Mouse (Mus musculus): Measurements from ENCODE around the gene Gm45140.

Gm45140 gene

GRCm38 (mm10) chr6:87835695-87836094, at the start of gene Gm45140:
Gene Gm45140 (minus strand): TSS chr6:87835795.
- in situ Hi-C loops (cut with MboI; ENCODE audit: low sequenced_read_pairs), result no loop called here

DNA sequence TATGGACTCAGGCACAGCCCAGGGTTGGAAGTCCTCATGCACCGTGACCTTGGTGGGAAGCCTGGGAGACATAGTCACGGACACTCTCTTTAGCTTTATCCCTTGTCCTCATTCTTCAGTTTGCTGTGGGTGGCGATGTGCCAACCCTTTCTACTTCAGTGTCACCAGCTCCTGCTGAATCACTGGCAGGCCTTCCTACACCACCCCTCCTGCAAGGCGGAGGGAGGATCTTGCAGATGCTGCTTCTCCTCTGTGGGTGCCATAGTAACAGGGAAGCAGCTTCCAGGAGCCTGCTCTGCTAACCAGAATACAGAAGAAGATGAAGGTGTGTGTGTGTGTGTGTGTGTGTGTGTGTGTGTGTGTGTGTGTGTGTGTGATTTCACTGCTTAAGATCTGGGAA, 47.2 kb upstream of the Gm45140 start:
- in situ Hi-C loops (cut with MboI; ENCODE audit: low sequenced_read_pairs), result no loop called here

- in situ Hi-C loops (cut with MboI; ENCODE audit: low sequenced_read_pairs), result no loop called here
Measured at GRCm38 (mm10) chr6:87882221-87882620, 46.6 kb upstream of the Gm45140 start.

DNA sequence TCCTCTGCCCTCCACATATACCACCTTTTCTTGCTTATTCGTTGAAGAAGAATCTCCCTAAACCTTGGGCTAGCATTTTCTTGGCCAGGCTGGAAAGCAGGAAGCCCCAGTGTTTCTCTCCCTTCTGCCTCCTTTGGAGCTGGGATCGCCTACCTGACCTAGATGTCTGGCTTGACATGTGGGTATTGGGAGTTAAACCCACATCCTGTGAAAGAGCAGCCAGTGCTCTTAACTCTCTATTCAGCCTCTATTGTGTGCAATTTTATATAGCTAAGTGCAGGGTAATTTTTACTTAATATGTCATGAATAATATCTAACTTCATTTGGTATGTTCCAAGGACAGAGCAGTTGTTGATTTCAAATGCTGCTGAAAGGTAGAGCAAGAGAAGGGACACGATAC, 44.0 kb upstream of the Gm45140 start:
- in situ Hi-C loops (cut with MboI; ENCODE audit: low sequenced_read_pairs), result no loop called here

DNA sequence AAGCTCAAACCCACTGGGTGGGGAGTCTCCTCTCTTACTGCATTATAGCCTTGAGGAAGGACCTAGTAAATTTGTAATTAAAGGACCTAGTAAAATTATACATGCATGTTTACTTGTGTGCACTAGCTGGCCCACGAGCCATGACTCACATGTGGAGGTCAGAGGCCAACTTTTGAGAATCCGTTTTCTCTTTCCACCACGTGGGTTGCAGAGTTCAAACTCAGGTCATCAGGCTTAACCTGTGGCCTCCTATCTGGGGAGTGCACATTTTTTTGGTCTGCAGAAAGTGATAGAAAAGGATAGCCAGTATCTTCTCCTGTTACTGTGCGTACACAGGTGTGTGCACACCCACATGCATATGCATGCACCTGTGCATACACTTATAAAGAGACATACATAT, 43.4 kb upstream of the Gm45140 start:
- in situ Hi-C loops (cut with MboI; ENCODE audit: low sequenced_read_pairs), result no loop called here

- in situ Hi-C loops (cut with MboI; ENCODE audit: low sequenced_read_pairs), result no loop called here
Measured at GRCm38 (mm10) chr6:87876068-87876643, 40.6 kb upstream of the Gm45140 start.

GRCm38 (mm10) chr6:87875562-87875961, 40.0 kb upstream of the Gm45140 start:
- in situ Hi-C loops (cut with MboI; ENCODE audit: low sequenced_read_pairs), result no loop called here

DNA sequence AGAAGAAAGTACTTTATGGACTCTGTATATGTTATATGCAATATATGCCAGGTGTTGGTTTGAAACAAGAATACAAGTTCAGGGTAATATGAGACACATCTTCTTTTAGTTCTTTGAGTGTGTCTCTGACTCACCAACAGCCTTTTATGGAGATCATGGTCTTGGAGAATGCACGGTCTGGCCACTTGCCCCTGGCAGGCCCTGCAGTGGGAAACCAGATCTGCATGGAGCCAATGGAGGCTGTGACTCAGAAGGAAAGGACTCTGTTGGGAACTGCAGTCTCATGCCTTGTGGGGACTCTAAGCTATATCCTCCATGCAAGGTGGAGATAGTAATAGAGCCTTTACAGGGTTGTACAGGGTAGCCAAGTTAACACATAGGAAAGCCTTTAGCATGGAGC, 39.5 kb upstream of the Gm45140 start:
- in situ Hi-C loops (cut with MboI; ENCODE audit: low sequenced_read_pairs), result no loop called here

- in situ Hi-C loops (cut with MboI; ENCODE audit: low sequenced_read_pairs), result no loop called here
Measured at GRCm38 (mm10) chr6:87873963-87874362, 38.4 kb upstream of the Gm45140 start.

GRCm38 (mm10) chr6:87873104-87873503, 37.5 kb upstream of the Gm45140 start:
- in situ Hi-C loops (cut with MboI; ENCODE audit: low sequenced_read_pairs), result no loop called here

- in situ Hi-C loops (cut with MboI; ENCODE audit: low sequenced_read_pairs), result no loop called here
Measured at GRCm38 (mm10) chr6:87871240-87871639, 35.6 kb upstream of the Gm45140 start.

- in situ Hi-C loops (cut with MboI; ENCODE audit: low sequenced_read_pairs), result no loop called here
Measured at GRCm38 (mm10) chr6:87870440-87870839, 34.8 kb upstream of the Gm45140 start.

GRCm38 (mm10) chr6:87868871-87869506, 33.4 kb upstream of the Gm45140 start:
- in situ Hi-C loops (cut with MboI; ENCODE audit: low sequenced_read_pairs), result no loop called here

GRCm38 (mm10) chr6:87867256-87867655, 31.7 kb upstream of the Gm45140 start:
- in situ Hi-C loops (cut with MboI; ENCODE audit: low sequenced_read_pairs), result no loop called here

DNA sequence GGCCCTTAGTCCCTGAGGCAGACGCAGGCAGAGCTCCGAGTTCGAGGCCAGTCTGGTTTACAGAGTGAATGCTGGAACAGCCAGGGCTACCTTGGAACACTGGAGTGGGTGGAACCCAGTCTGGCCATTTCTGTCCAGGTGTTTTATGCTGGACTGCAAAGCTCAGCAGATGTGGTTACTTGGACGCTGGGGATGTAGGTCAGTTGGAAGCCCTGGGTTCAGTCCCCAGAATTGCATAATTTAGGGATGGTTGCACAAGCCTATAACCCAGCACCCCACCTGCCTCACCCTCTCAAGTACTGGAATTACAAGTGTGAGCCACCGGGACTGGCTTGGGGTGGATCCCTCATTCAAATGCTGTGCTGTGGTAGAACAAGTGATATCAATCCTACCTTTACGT, 30.6 kb upstream of the Gm45140 start:
- in situ Hi-C loops (cut with MboI; ENCODE audit: low sequenced_read_pairs), result no loop called here

GRCm38 (mm10) chr6:87857071-87857470, 21.5 kb upstream of the Gm45140 start:
- in situ Hi-C loops (cut with MboI; ENCODE audit: low sequenced_read_pairs), result no loop called here

GRCm38 (mm10) chr6:87853446-87853845, 17.9 kb upstream of the Gm45140 start:
- in situ Hi-C loops (cut with MboI; ENCODE audit: low sequenced_read_pairs), result no loop called here

DNA sequence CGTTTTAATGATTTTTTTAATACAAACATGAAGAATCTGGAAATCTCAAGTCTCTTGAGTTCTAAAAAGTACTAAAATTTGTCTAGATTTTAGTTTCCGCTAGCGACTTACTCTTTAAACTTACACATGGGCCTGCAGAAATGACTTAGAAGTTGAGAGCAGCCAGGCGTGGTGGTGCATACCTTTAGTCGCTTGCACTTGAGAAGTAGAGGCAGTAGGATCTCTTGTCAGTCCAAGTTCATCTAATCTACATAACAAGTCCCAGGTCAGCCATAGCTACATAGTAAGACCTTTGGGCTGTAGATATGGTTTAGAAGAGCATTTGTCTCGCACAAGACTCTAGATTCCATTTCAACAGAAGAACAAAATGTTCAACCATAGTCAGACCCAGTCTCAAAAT, 16.3 kb upstream of the Gm45140 start:
- in situ Hi-C loops (cut with MboI; ENCODE audit: low sequenced_read_pairs), result no loop called here

GRCm38 (mm10) chr6:87850900-87851614, 15.5 kb upstream of the Gm45140 start, which contains the start of gene Cnbp:
Gene Cnbp (minus strand): TSS chr6:87851106.
- in situ Hi-C loops (cut with MboI; ENCODE audit: low sequenced_read_pairs), result no loop called here

DNA sequence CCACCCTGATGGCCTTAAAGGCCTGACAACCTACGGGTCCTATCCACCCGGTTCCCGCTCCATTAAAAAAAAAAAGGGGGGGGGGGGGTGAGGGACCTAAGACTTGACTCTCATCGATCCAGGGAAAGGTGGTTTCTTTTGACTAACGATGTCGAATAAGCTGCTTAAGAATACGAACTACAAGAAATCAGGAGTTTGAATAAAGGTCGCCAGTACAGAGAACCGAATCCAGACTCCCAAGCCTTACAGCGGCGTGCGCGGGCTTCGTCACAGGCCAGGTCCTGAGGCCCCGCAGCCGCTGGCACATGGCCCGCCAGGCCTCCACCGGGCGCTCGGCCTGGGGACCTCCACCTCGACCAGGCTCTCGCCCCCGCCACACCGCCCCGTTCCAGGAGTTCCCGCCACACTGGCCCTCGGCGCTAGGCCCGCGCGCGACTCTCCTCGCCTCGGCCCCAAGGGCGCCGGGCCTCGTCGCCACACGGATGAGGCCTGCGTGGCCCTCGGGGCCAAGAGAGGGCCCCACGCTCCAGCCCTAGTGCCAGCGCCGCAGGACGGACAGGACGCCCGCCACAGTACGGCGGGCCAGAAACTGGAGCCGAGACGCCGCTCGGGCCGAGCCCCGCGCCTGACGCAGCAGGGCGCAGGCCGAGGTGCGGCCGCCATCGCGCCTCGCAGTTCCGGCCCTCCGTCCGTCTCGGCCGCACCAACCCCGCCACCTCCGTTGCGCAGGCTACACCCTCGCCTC, 14.7 kb upstream of the Gm45140 start:
- in situ Hi-C loops (cut with MboI; ENCODE audit: low sequenced_read_pairs), result no loop called here

DNA sequence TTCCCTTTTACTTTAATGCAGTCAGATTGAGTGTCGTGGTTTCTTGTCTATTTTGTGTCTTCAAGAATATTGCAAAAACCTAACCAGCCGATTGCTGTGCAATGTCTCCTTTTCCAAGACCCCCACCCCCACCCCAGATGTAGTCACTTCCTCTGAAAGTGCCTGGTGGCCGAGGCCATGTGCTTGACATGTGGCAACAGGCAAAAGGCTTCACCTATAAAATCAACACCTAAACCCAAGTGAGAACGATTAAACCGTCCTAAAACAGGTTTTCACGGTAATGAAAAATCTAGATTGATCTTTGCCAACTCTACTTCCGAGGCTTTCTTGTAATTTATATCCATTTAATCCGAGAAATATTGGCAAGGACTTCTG, 14.2 kb upstream of the Gm45140 start:
- in situ Hi-C loops (cut with MboI; ENCODE audit: low sequenced_read_pairs), result no loop called here

GRCm38 (mm10) chr6:87846813-87847212, 11.2 kb upstream of the Gm45140 start:
- in situ Hi-C loops (cut with MboI; ENCODE audit: low sequenced_read_pairs), result no loop called here

Measured in CH12F3 (cell line).